Comparison of ENCODE assay signal across 8 mouse cellular contexts in genomic region chr12:40445648-40446449, GRCm38 (mm10). TPM values are rescaled to one million over a fixed set of nuclear protein-coding genes. Genes with fewer than 3 reads are reported as not detected.
DNase-seq lines count a peak whose midpoint lies in the region; ATAC-seq lines count a peak whose summit lies in the region.

Gene Zfp277 (minus strand): TSS chr12:40445902.
Gene Dock4 (plus strand): TSS chr12:40445952.

- no peaks in the 10 kb centered on the region for H3K36me3 ChIP-seq in hindbrain, embryonic 16.5 days (ENCODE audit: control insufficient read depth, insufficient read depth, low read length)
- H3K36me3 ChIP-seq in macrophage (ENCODE audit: inconsistent target) = no peaks in the 10 kb centered on the region

- peak; percentile 97 for DNase-seq in WW6 (ENCODE audit: low read depth, low spot score)
- DNase-seq in cerebellum, postnatal 4 days (ENCODE audit: low spot score in 2 of 2) = peak; percentile 97 to 98
- peak; percentile 99 for DNase-seq in gastrocnemius, adult 18-20 months (ENCODE audit: low spot score)
- peak; percentile 98 to 99 for DNase-seq in left cerebral cortex, adult 18-20 months (ENCODE audit: low spot score in 2 of 2)
- peak; percentile 100 for DNase-seq in right cerebral cortex, adult 18-20 months
- DNase-seq in urinary bladder, postnatal 10 days (ENCODE audit: low spot score) = peak; percentile 93

- WGBS in hindbrain, embryonic 16.5 days = under 1% methylated on average over 78 of the region's 80 CpGs
- WGBS in macrophage (ENCODE audit: missing documents) = under 1% methylated on average over 67 of the region's 80 CpGs

- H3K9ac ChIP-seq in hindbrain, embryonic 16.5 days (ENCODE audit: low read depth, low read length) = peak within 1 kb of the TSS; percentile 82

- no peaks in the 10 kb centered on the region for H3K9me3 ChIP-seq in hindbrain, embryonic 16.5 days (ENCODE audit: control insufficient read depth, low read length)

- peak within 1 kb of the TSS; percentile 95 for H3K4me2 ChIP-seq in hindbrain, embryonic 16.5 days (ENCODE audit: low read length)

- peak within 1 kb of the TSS; percentile 91 for H3K27ac ChIP-seq in hindbrain, embryonic 16.5 days (ENCODE audit: low read depth, low read length)
- H3K27ac ChIP-seq in macrophage = peak within 1 kb of the TSS; percentile 54

- ATAC-seq in hindbrain, embryonic 16.5 days = peak; percentile 98

- H3K27me3 ChIP-seq in hindbrain, embryonic 16.5 days (replicated peaks; ENCODE audit: control insufficient read depth, insufficient read depth, low read length) = no peaks in the 10 kb centered on the region

- H3K4me1 ChIP-seq in hindbrain, embryonic 16.5 days (ENCODE audit: control insufficient read depth, insufficient read depth, low read depth, low read length) = peaks cover 10% of the 10 kb centered on the region

- H3K79me2 ChIP-seq in macrophage (ENCODE audit: inconsistent target) = peaks cover 89% of the 10 kb centered on the region

- H3K4me3 ChIP-seq in hindbrain, embryonic 16.5 days (ENCODE audit: low read length) = peak within 1 kb of the TSS; percentile 87
- H3K4me3 ChIP-seq in macrophage (ENCODE audit: inconsistent target) = peak within 1 kb of the TSS; percentile 78

RNA-seq across cellular contexts. Expression of gene Zfp277, which starts in this region (rescaled TPM):
- 1 to 10 TPM; 8.0 to 9.1 TPM for total RNA-seq in gastrocnemius, adult 18-20 months (2021)
- polyA plus RNA-seq in hindbrain, embryonic 16.5 days (2015; fragmentation: Nextera tagmentation; extraction: Ambion mirVana) = 30.9 and 33.0 TPM in 2 replicates
- total RNA-seq in left cerebral cortex, adult 18-20 months (2021) = 10 to 100 TPM; 19.2 to 19.7 TPM
- 10 to 100 TPM in 23 of 26 experiments, 1 to 10 TPM in 3; 6.7 to 45.8 (median 33.7) TPM for total RNA-seq in macrophage (2018; cell fraction: chromatin; rRNA removed)
- 10 to 100 TPM in 23 of 26 experiments, 1 to 10 TPM in 3; 7.5 to 18.8 (median 13.2) TPM for total RNA-seq in macrophage (2018; cell fraction: cytosol; rRNA removed)
- total RNA-seq in macrophage (2018; cell fraction: nucleus; rRNA removed) = 10 to 100 TPM in 23 of 26 experiments, 1 to 10 TPM in 3; 7.1 to 40.3 (median 21.9) TPM
- 17.0 to 19.6 TPM (median 18.5 TPM) in 3 replicates for polyA plus RNA-seq in macrophage (2018)

RNA-seq across cellular contexts. Expression of gene Dock4, which starts in this region (rescaled TPM):
- 10 to 100 TPM in 1 of 2 experiments, 1 to 10 TPM in 1; 8.2 to 10.1 TPM for total RNA-seq in gastrocnemius, adult 18-20 months (2021)
- polyA plus RNA-seq in hindbrain, embryonic 16.5 days (2015; fragmentation: Nextera tagmentation; extraction: Ambion mirVana) = 27.9 and 28.9 TPM in 2 replicates
- total RNA-seq in left cerebral cortex, adult 18-20 months (2021) = 10 to 100 TPM; 83.8 to 86.5 TPM
- total RNA-seq in macrophage (2018; cell fraction: chromatin; rRNA removed) = 100 to 1,000 TPM; 114 to 312 (median 157) TPM
- 10 to 100 TPM in 21 of 26 experiments, 1 to 10 TPM in 5; 8.7 to 19.8 (median 12.5) TPM for total RNA-seq in macrophage (2018; cell fraction: cytosol; rRNA removed)
- total RNA-seq in macrophage (2018; cell fraction: nucleus; rRNA removed) = 100 to 1,000 TPM in 13 of 26 experiments, 10 to 100 TPM in 13; 63.3 to 250 (median 99.7) TPM
- polyA plus RNA-seq in macrophage (2018) = 4.8 to 16.2 TPM (median 7.7 TPM) in 3 replicates

Comparison
In these comparisons a context has a peak if more than half of its experiments do, and no peak if none do; other contexts are left out.
1. Peak in every context shown above with its lines: DNase-seq, ATAC-seq, H3K4me3 ChIP-seq and H3K27ac ChIP-seq.
2. RNA of gene Dock4 (total RNA-seq): 83.8 to 86.5 TPM in left cerebral cortex, adult 18-20 months; 8.2 to 10.1 TPM in gastrocnemius, adult 18-20 months; every median in the first group is over 4 times any median in the second.